Mouse (Mus musculus) thymus, adult 2 months (tissue): ENCODE data around the gene Eif2s3x. TPM values are rescaled to one million over a fixed set of nuclear protein-coding genes. Genes with fewer than 3 reads are reported as not detected.

Experiments
- DNase-seq: peaks from one replicate; pipeline ENCODE4 v3.0.0; 2021
- H3K27ac ChIP-seq: fragments of 200-500 bp; 2 replicates; pipeline ENCODE4 v1.5.1; 2012; ENCODE audit warnings: low read length, control low read depth; ENCODE audit not compliant: control insufficient read depth, insufficient read depth
- H3K27me3 ChIP-seq: fragments of 200-500 bp; 2 replicates; pipeline ENCODE4 v1.6.1; 2012; ENCODE audit warnings: mild to moderate bottlenecking, low read length, moderate library complexity, mixed read lengths; ENCODE audit not compliant: control insufficient read depth, insufficient read depth
- H3K36me3 ChIP-seq: fragments of 200-500 bp; 2 replicates; pipeline ENCODE4 v1.6.1; 2012; ENCODE audit warnings: mild to moderate bottlenecking, low read length, moderate library complexity; ENCODE audit not compliant: control insufficient read depth, insufficient read depth
- H3K4me1 ChIP-seq: fragments of 200-500 bp; replicated peaks from 2 replicates; pipeline ENCODE4 v1.6.1; 2012; ENCODE audit warnings: low read length; ENCODE audit not compliant: control insufficient read depth, insufficient read depth
- H3K4me3 ChIP-seq: fragments of 200-500 bp; 2 replicates; pipeline ENCODE4 v1.5.1; 2012; ENCODE audit warnings: mild to moderate bottlenecking, low read length, control low read depth, moderate library complexity; ENCODE audit not compliant: control insufficient read depth, insufficient read depth
- CTCF ChIP-seq: fragments of 200-500 bp; IDR thresholded peaks from 2 replicates; pipeline ENCODE4 v1.5.1; 2012; ENCODE audit warnings: mild to moderate bottlenecking, control low read depth, low read length, moderate library complexity, borderline replicate concordance; ENCODE audit not compliant: control insufficient read depth, poor library complexity, insufficient read depth; ENCODE audit errors: extremely low read depth
- POLR2A ChIP-seq: fragments of 200-500 bp; IDR thresholded peaks from 2 replicates; pipeline ENCODE4 v1.6.1; 2012; ENCODE audit warnings: mild to moderate bottlenecking, low read length, control low read depth, moderate library complexity; ENCODE audit not compliant: control insufficient read depth, poor library complexity, insufficient read depth; ENCODE audit errors: extremely low read depth
- WGBS: fragments of 180-500 bp; shearing (Covaris S2); methylation state at CpG from one replicate; pipeline ENCODE4 v1.1.7; 2018; 5-methylcytosine and 5-hydroxymethylcytosine counted together
- polyA plus RNA-seq: library from polyadenylated mRNA; depleted of rRNA; stranded (reverse); fragments of >200 nt; gene quantifications from 2 replicates; pipeline ENCODE4 v1.2.3, GENCODE M21; 2012; rRNA removed

Eif2s3x gene
- 68.9 and 83.3 TPM in 2 replicates for polyA plus RNA-seq

- peak within 1 kb of the TSS; percentile 70; the same call in 1 of the 2 replicates for H3K27ac ChIP-seq
- H3K27me3 ChIP-seq, result no peaks in the 10 kb centered on the region
- peaks cover 15% of the 10 kb centered on the region for H3K36me3 ChIP-seq
- peak within 1 kb of the TSS; percentile 100 for H3K4me3 ChIP-seq
- under 1% methylated on average over 52 of the region's 52 CpGs for WGBS
- H3K4me1 ChIP-seq, result no peaks in the 10 kb centered on the region; the same call in 1 of the 2 replicates
- peak; percentile 78 for DNase-seq
- TF ChIP-seq POLR2A (no peak), CTCF (peak; percentile 65; the same call in 1 of the 2 replicates)
These were observed at the start of gene Eif2s3x for GRCm38 (mm10) chrX:94212597-94213321. Eif2s3x (minus strand) TSS chrX:94212862.

- Histone ChIP-seq H3K4me1 (no peaks in the 10 kb centered on the region), H3K4me3 (peak overlapping the region; percentile 100), H3K36me3 (no peaks in the 10 kb centered on the region), H3K27me3 (no peaks in the 10 kb centered on the region), H3K27ac (no peak overlapping the region)
- 2% methylated on average over 12 of the region's 12 CpGs for WGBS
- DNase-seq, result no peak
- TF ChIP-seq CTCF (no peak), POLR2A (no peak)
These were observed 22.9 kb upstream of the Eif2s3x start for GRCm38 (mm10) chrX:94235601-94236000.

GRCm38 (mm10) chrX:94235190-94235555 lies 22.5 kb upstream of the Eif2s3x start:
- H3K36me3 ChIP-seq, result no peaks in the 10 kb centered on the region
- no peak overlapping the region for H3K27ac ChIP-seq
- H3K4me3 ChIP-seq, result peak overlapping the region; percentile 100
- TF ChIP-seq CTCF, result no peak
- no peak for TF ChIP-seq POLR2A
- no peaks in the 10 kb centered on the region for H3K27me3 ChIP-seq
- H3K4me1 ChIP-seq, result no peaks in the 10 kb centered on the region
- peak; percentile 15 for DNase-seq
- WGBS, result 0% methylated on average over 34 of the region's 35 CpGs

GRCm38 (mm10) chrX:94234532-94235189 lies 22.0 kb upstream of the Eif2s3x start, which contains the start of gene Klhl15:
Klhl15 (plus strand) TSS chrX:94234599.
- peak within 1 kb of the TSS; percentile 100 for H3K4me3 ChIP-seq
- H3K27me3 ChIP-seq, result no peaks in the 10 kb centered on the region
- H3K27ac ChIP-seq, result peak within 1 kb of the TSS; percentile 85
- TF ChIP-seq CTCF (peak; percentile 37; the same call in 1 of the 2 replicates), POLR2A (peak; percentile 46; the same call in 1 of the 2 replicates)
- H3K36me3 ChIP-seq, result no peaks in the 10 kb centered on the region
- under 1% methylated on average over 52 of the region's 70 CpGs for WGBS
- peak; percentile 83 for DNase-seq
- H3K4me1 ChIP-seq, result no peaks in the 10 kb centered on the region

- TF ChIP-seq POLR2A (no peak), CTCF (no peak)
- 5% methylated on average over 23 of the region's 25 CpGs for WGBS
- Histone ChIP-seq H3K4me1 (no peaks in the 10 kb centered on the region), H3K27me3 (no peaks in the 10 kb centered on the region), H3K27ac (peak overlapping the region; percentile 75), H3K36me3 (no peaks in the 10 kb centered on the region), H3K4me3 (peak overlapping the region; percentile 100)
- DNase-seq, result no peak
These were observed 21.4 kb upstream of the Eif2s3x start for GRCm38 (mm10) chrX:94233936-94234531.

GRCm38 (mm10) chrX:94233432-94233831 lies 20.8 kb upstream of the Eif2s3x start:
- Histone ChIP-seq H3K27me3 (no peaks in the 10 kb centered on the region), H3K4me1 (no peaks in the 10 kb centered on the region), H3K27ac (no peak overlapping the region), H3K4me3 (no peak overlapping the region), H3K36me3 (no peaks in the 10 kb centered on the region)
- DNase-seq, result peak; percentile 2
- WGBS, result 13% methylated on average over 5 of the region's 5 CpGs
- TF ChIP-seq CTCF (no peak), POLR2A (no peak)
